Mouse (Mus musculus) forebrain, embryonic 14.5 days (tissue): ENCODE results near the gene 4930544D05Rik. TPM values are rescaled to one million over a fixed set of nuclear protein-coding genes. Genes with fewer than 3 reads are reported as not detected.

Experiments used
- ATAC-seq: fragments of 200-750 bp; cut with Nextera tagmentation; 2 replicates; pipeline ENCODE4 v1.8.0; 2017; ENCODE audit warnings: mild to moderate bottlenecking, moderate library complexity
- DNase-seq: peaks from one replicate; pipeline ENCODE4 v3.0.0-alpha.2; 2015; ENCODE audit warnings: low spot score
- H3K27ac ChIP-seq: fragments of 300-500 bp; sonication (generic); 2 replicates; pipeline ENCODE4 v1.5.1; 2014; ENCODE audit warnings: low read depth, mild to moderate bottlenecking, control low read depth, low read length, moderate library complexity
- H3K27me3 ChIP-seq: fragments of 300-500 bp; sonication (generic); replicated peaks from 2 replicates; pipeline ENCODE4 v1.6.1; 2014; ENCODE audit warnings: low read length, control low read depth, mixed read lengths; ENCODE audit not compliant: control insufficient read depth, insufficient read depth
- H3K36me3 ChIP-seq: fragments of 300-500 bp; sonication (generic); 2 replicates; pipeline ENCODE4 v1.6.1; 2014; ENCODE audit warnings: low read length, control low read depth; ENCODE audit not compliant: control insufficient read depth, insufficient read depth
- H3K4me1 ChIP-seq: fragments of 300-500 bp; sonication (generic); 2 replicates; pipeline ENCODE4 v1.6.1; 2014; ENCODE audit warnings: antibody characterized with exemption, low read length, control low read depth; ENCODE audit not compliant: control insufficient read depth, insufficient read depth
- H3K4me2 ChIP-seq: fragments of 300-500 bp; sonication (generic); 2 replicates; pipeline ENCODE4 v1.6.1; 2014; ENCODE audit warnings: mild to moderate bottlenecking, control low read depth, low read length
- H3K4me3 ChIP-seq: fragments of 300-500 bp; sonication (generic); 2 replicates; pipeline ENCODE4 v1.5.1; 2014; ENCODE audit warnings: low read depth, low read length, control low read depth
- H3K9ac ChIP-seq: fragments of 300-500 bp; sonication (generic); 2 replicates; pipeline ENCODE4 v1.6.1; 2014; ENCODE audit warnings: mild to moderate bottlenecking, low read length, control low read depth, moderate library complexity
- H3K9me3 ChIP-seq: fragments of 300-500 bp; sonication (generic); replicated peaks from 2 replicates; pipeline ENCODE4 v1.6.1; 2016; ENCODE audit warnings: low read length, control low read depth, mixed read lengths; ENCODE audit not compliant: control insufficient read depth
- WGBS: fragments of 180-500 bp; shearing (Covaris S2); extraction: QIAGEN DNeasy Blood & Tissue Kit; methylation state at CpG from one replicate; pipeline ENCODE4 v1.1.7; 2014; 5-methylcytosine and 5-hydroxymethylcytosine counted together
- polyA plus RNA-seq: library from polyadenylated mRNA; unstranded; fragments of >200 nt; fragmentation: Nextera tagmentation; extraction: Ambion mirVana; gene quantifications from 2 replicates; pipeline ENCODE4 v1.2.1, GENCODE M21; 2014

4930544D05Rik gene
- polyA plus RNA-seq, 1 experiment from 2014 or later: not detected

DNA sequence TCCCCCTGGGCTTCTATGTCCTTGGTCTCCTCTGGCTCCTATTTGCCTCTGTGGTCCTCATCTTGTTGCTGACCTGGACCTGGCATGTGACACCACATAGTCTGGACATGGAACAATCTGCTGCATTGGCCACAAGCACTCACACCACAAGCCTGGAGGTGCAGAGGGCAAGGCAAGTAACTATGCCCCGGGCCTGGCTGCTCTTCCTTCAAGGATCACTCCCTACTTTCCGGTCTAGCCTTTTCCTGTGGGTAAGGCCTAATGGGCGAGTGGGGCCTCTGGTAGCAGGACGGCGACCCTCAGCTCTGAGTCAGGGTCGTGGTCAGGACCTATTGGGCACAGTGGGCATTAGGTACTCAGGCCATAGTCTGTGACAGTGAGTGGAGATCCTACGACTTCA lies 25.6 kb downstream of the 4930544D05Rik start:
- Histone ChIP-seq H3K4me1 (peaks cover 7% of the 10 kb centered on the region), H3K27ac (no peak overlapping the region), H3K4me2 (no peak overlapping the region), H3K36me3 (peaks cover 21% of the 10 kb centered on the region), H3K27me3 (no peaks in the 10 kb centered on the region), H3K4me3 (no peak overlapping the region), H3K9ac (no peak overlapping the region), H3K9me3 (no peaks in the 10 kb centered on the region)
- ATAC-seq (no peak), DNase-seq (no peak)
- WGBS: 90% methylated on average over 7 of the region's 7 CpGs

- peaks cover 21% of the 10 kb centered on the region for H3K36me3 ChIP-seq
- no peak overlapping the region for H3K4me2 ChIP-seq
- no peaks in the 10 kb centered on the region for H3K9me3 ChIP-seq
- DNase-seq: no peak
- WGBS: 94% methylated on average over 6 of the region's 6 CpGs
- ATAC-seq: no peak
- H3K27me3 ChIP-seq: no peaks in the 10 kb centered on the region
- H3K4me3 ChIP-seq: no peak overlapping the region
- peaks cover 12% of the 10 kb centered on the region for H3K4me1 ChIP-seq
- no peak overlapping the region for H3K27ac ChIP-seq
- H3K9ac ChIP-seq: no peak overlapping the region
These were observed 27.4 kb downstream of the 4930544D05Rik start for GRCm38 (mm10) chr11:70643051-70643450.

GRCm38 (mm10) chr11:70644564-70645103 lies 29.0 kb downstream of the 4930544D05Rik start:
- H3K27me3 ChIP-seq: no peaks in the 10 kb centered on the region
- H3K4me3 ChIP-seq: no peak overlapping the region
- H3K4me1 ChIP-seq: peaks cover 21% of the 10 kb centered on the region
- no peak overlapping the region for H3K27ac ChIP-seq
- DNase-seq (no peak), ATAC-seq (no peak)
- WGBS: 94% methylated on average over 8 of the region's 8 CpGs
- H3K9ac ChIP-seq: no peak overlapping the region
- no peaks in the 10 kb centered on the region for H3K9me3 ChIP-seq
- no peak overlapping the region for H3K4me2 ChIP-seq
- H3K36me3 ChIP-seq: peaks cover 36% of the 10 kb centered on the region

GRCm38 (mm10) chr11:70645461-70646258 lies 30.0 kb downstream of the 4930544D05Rik start:
- H3K9ac ChIP-seq: peak overlapping the region; percentile 88
- H3K4me2 ChIP-seq: peak overlapping the region; percentile 86
- no peaks in the 10 kb centered on the region for H3K27me3 ChIP-seq
- H3K27ac ChIP-seq: no peak overlapping the region
- peaks cover 21% of the 10 kb centered on the region for H3K4me1 ChIP-seq
- no peak for ATAC-seq
- H3K9me3 ChIP-seq: no peaks in the 10 kb centered on the region
- 89% methylated on average over 12 of the region's 12 CpGs for WGBS
- peak overlapping the region; percentile 61 for H3K4me3 ChIP-seq
- peaks cover 46% of the 10 kb centered on the region for H3K36me3 ChIP-seq
- DNase-seq: no peak

DNA sequence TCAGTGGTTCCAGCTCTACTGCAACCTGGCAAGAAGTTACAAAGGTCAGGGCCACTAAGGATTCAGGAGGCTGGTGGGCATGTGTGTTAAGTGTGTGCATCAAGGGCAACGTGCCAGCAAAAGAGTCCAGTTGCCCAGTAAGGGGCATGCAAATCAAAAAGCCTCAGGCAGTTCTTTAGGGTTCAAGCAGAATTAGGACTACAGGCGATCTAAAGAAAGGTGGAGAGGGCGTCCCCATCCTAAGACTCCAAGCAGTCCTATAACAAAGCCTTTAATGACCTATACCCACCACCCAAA lies 30.6 kb downstream of the 4930544D05Rik start:
- no peaks in the 10 kb centered on the region for H3K27me3 ChIP-seq
- WGBS: 18% methylated on average over 3 of the region's 3 CpGs
- peak overlapping the region; percentile 79 for H3K27ac ChIP-seq
- H3K4me1 ChIP-seq: peaks cover 21% of the 10 kb centered on the region
- H3K36me3 ChIP-seq: peaks cover 52% of the 10 kb centered on the region
- H3K4me3 ChIP-seq: peak overlapping the region; percentile 61
- no peaks in the 10 kb centered on the region for H3K9me3 ChIP-seq
- no peak for ATAC-seq
- H3K4me2 ChIP-seq: peak overlapping the region; percentile 86
- DNase-seq: no peak
- H3K9ac ChIP-seq: peak overlapping the region; percentile 88

- Histone ChIP-seq H3K9ac (peak within 1 kb of the TSS; percentile 88), H3K27me3 (no peaks in the 10 kb centered on the region), H3K4me2 (peak within 1 kb of the TSS; percentile 99), H3K36me3 (peaks cover 59% of the 10 kb centered on the region), H3K4me1 (peaks cover 21% of the 10 kb centered on the region), H3K4me3 (peak within 1 kb of the TSS; percentile 61), H3K9me3 (no peaks in the 10 kb centered on the region), H3K27ac (peak within 1 kb of the TSS; percentile 90)
- WGBS: under 1% methylated on average over 63 of the region's 63 CpGs
- DNase-seq (peak; percentile 100), ATAC-seq (peak; percentile 92)
These were observed 31.3 kb downstream of the 4930544D05Rik start, which contains the start of the genes Rnf167 and Slc25a11 for GRCm38 (mm10) chr11:70646691-70647650. TSS of gene Rnf167 (plus strand) at chr11:70647235. TSS of gene Slc25a11 (minus strand) at chr11:70647479.

DNA sequence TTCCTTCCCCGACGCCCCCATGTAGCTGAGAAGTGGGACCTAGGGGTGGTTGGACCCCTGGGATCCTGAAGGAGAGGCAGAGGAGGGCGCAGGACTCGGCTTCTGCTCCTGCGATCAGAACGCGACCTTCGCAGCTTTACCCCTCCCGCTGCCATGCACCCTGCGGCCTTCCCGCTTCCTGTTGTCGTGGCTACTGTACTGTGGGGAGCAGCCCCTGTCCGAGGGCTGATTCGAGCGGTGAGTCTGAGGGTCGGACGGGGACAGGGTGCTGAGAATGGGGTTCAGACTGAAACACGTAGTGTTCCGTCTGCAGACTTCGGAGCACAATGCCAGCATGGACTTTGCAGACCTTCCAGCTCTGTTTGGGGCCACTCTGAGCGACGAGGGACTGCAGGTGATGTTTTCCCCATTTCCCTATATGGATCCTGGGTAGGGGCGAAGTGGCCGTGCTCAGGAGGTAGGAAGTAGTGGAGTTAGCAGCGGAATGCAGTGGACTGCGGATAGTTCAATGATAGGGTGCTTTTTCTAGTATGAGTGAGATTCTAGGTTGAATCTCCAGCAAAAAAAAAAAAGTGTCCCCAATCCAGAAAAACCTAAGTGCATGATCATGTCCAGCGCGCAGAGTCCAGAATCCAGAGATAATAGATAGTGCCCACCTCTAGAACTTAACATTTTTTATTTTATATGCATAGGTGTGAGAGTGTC lies 32.2 kb downstream of the 4930544D05Rik start:
- no peaks in the 10 kb centered on the region for H3K9me3 ChIP-seq
- H3K4me1 ChIP-seq: peaks cover 27% of the 10 kb centered on the region
- peak overlapping the region; percentile 74 for H3K9ac ChIP-seq
- H3K36me3 ChIP-seq: peaks cover 63% of the 10 kb centered on the region
- H3K4me2 ChIP-seq: peak overlapping the region; percentile 99
- ATAC-seq (peak; percentile 11), DNase-seq (no peak)
- no peaks in the 10 kb centered on the region for H3K27me3 ChIP-seq
- H3K4me3 ChIP-seq: peak overlapping the region; percentile 61
- 5% methylated on average over 28 of the region's 28 CpGs for WGBS
- peak overlapping the region; percentile 90 for H3K27ac ChIP-seq

DNA sequence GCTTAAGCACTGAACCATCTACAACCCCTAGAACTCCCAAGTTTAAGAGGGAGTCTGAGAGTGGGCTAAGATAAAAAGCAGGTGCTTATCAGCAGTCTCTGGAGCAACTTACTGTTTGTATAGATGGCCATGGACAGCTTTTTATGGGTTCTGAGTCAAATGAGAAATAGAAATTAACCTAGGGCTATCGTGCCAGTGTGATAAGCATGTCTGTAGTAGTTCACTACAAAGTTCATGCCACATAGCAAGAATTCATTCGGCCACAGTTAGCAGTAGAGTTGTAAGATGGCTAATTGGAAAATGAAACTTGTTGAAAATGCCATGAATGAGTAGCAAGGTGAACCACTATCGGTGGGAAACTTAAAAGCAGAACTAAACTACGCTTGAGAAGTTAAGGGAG lies 32.9 kb downstream of the 4930544D05Rik start:
- ATAC-seq (no peak), DNase-seq (no peak)
- Histone ChIP-seq H3K9me3 (no peaks in the 10 kb centered on the region), H3K27me3 (no peaks in the 10 kb centered on the region), H3K4me3 (peak overlapping the region; percentile 61), H3K4me1 (peaks cover 30% of the 10 kb centered on the region), H3K36me3 (peaks cover 62% of the 10 kb centered on the region), H3K4me2 (peak overlapping the region; percentile 99), H3K9ac (peak overlapping the region; percentile 74), H3K27ac (no peak overlapping the region)
- 89% methylated on average over 4 of the region's 4 CpGs for WGBS
